Mouse (Mus musculus) G1E (cell line): ENCODE data around the gene Elmo2.

Experiments used
- CTCF ChIP-seq: IDR thresholded peaks from 2 replicates; pipeline ENCODE4 v1.5.1; 2012; ENCODE audit warnings: low read depth, low read length, inconsistent platforms, mixed read lengths
- GATA1 ChIP-seq: IDR thresholded peaks from 2 replicates; pipeline ENCODE4 v1.6.1; 2012; ENCODE audit warnings: borderline replicate concordance, low read length, inconsistent platforms, mixed read lengths

DNA sequence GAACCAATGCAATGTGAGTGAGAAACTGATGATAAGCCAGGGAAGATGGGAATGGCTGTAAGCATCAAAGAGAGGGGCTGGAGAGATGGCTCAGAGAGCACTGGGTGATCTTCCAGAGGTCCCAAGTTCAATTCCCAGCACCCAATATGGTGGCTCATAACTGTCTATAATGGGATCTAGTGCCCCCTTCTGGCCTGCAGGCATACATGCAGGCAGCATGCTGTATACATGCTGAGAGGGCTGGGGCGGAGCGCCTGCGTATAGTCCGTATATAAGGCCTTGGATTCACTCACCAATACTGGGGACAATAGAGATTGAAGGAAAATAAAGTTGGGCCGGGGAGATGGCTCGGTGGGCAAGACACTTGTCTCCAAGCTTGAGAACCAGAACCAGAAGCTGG, 37.0 kb upstream of the Elmo2 start:
- TF ChIP-seq CTCF (no peak), GATA1 (no peak)
